Mouse (Mus musculus) left cerebral cortex, postnatal 4 days (tissue): ENCODE measurements around the gene Ngb. TPM values are rescaled to one million over a fixed set of nuclear protein-coding genes. Genes with fewer than 3 reads are reported as not detected.

ENCODE experiments used
- DNase-seq: peaks from one replicate; pipeline ENCODE4 v3.0.0-alpha.2; 2022
- intact Hi-C: fragments of 180-260 bp; cut with DNase I; formaldehyde crosslinking; loops from one replicate; pipeline ENCODE4 v1.15.1; 2025
- total RNA-seq, 2 experiments: library from RNA; stranded (reverse); gene quantifications; 2 replicates each; pipeline ENCODE4 v1.2.3; 2021

Gene Ngb
- total RNA-seq, 2 experiments from 2014 or later = 4.7 to 5.5 TPM

- no peak for DNase-seq
- intact Hi-C loops = no loop called here
Observed at GRCm38 (mm10) chr12:87093671-87094070, 8.7 kb downstream of the Ngb start.

GRCm38 (mm10) chr12:87093249-87093648, 9.1 kb downstream of the Ngb start:
- peak; percentile 19 for DNase-seq
- intact Hi-C loops = no loop called here

- intact Hi-C loops = no loop called here
- no peak for DNase-seq
Observed at GRCm38 (mm10) chr12:87091916-87092315, 10.4 kb downstream of the Ngb start.

GRCm38 (mm10) chr12:87089701-87090100, 12.6 kb downstream of the Ngb start:
- intact Hi-C loops = no loop called here
- DNase-seq = no peak

GRCm38 (mm10) chr12:87089255-87089654, 13.1 kb downstream of the Ngb start:
- intact Hi-C loops = no loop called here
- no peak for DNase-seq

GRCm38 (mm10) chr12:87088331-87088730, 14.0 kb downstream of the Ngb start:
- DNase-seq = no peak
- intact Hi-C loops = no loop called here

GRCm38 (mm10) chr12:87087236-87087635, 15.1 kb downstream of the Ngb start:
- no peak for DNase-seq
- intact Hi-C loops = no loop called here

GRCm38 (mm10) chr12:87082797-87083196, 19.5 kb downstream of the Ngb start:
- intact Hi-C loops = no loop called here
- no peak for DNase-seq

- intact Hi-C loops = no loop called here
- DNase-seq = no peak
Observed at GRCm38 (mm10) chr12:87076610-87077009, 25.7 kb downstream of the Ngb start.

- intact Hi-C loops = no loop called here
- no peak for DNase-seq
Observed at GRCm38 (mm10) chr12:87070520-87070919, 31.8 kb downstream of the Ngb start.

GRCm38 (mm10) chr12:87066429-87066828, 35.9 kb downstream of the Ngb start:
- intact Hi-C loops = no loop called here
- peak; percentile 37 for DNase-seq

GRCm38 (mm10) chr12:87065446-87065845, 36.9 kb downstream of the Ngb start:
- intact Hi-C loops = no loop called here

GRCm38 (mm10) chr12:87057066-87057465, 45.3 kb downstream of the Ngb start:
- intact Hi-C loops = no loop called here

More at GRCm38 (mm10) chr12:87065446-87065845, 36.9 kb downstream of the Ngb start:
- peak; percentile 75 for DNase-seq

GRCm38 (mm10) chr12:87054873-87055272, 47.5 kb downstream of the Ngb start:
- no peak for DNase-seq
- intact Hi-C loops = loop anchor here (5.0 kb wide), 1 partner anchor 288 kb away; no protein-coding TSS in a partner anchor

More at GRCm38 (mm10) chr12:87057066-87057465, 45.3 kb downstream of the Ngb start:
- DNase-seq = no peak

- intact Hi-C loops = loop anchor here (2.0 to 5.0 kb wide), 2 partner anchors 50 to 285 kb away; no protein-coding TSS in a partner anchor
- DNase-seq = peak; percentile 91
Observed at GRCm38 (mm10) chr12:87052661-87053321, 49.5 kb downstream of the Ngb start.

GRCm38 (mm10) chr12:87047536-87047935, 54.8 kb downstream of the Ngb start:
- no peak for DNase-seq
- intact Hi-C loops = no loop called here

Other genes with a start within 250 kb of the Ngb start
- gene Irf2bpl, start 217.7 kb downstream of the Ngb start, total RNA-seq = 100 to 1,000 TPM; 124 to 127 TPM
- 10 to 100 TPM; 56.9 to 60.6 TPM for gene Cipc, start 155.5 kb downstream of the Ngb start, total RNA-seq
- 10 to 100 TPM; 15.8 to 19.0 TPM for gene Zdhhc22, start 112.1 kb downstream of the Ngb start, total RNA-seq
- 10 to 100 TPM; 29.5 to 30.1 TPM for gene Tmem63c, start 81.2 kb downstream of the Ngb start, total RNA-seq
- gene Gstz1, start 44.6 kb upstream of the Ngb start, total RNA-seq = 10 to 100 TPM; 59.4 TPM
- gene Pomt2, start 45.4 kb upstream of the Ngb start, total RNA-seq = 10 to 100 TPM; 22.4 to 23.8 TPM
- 1 to 10 TPM; 2.7 to 2.8 TPM for gene Samd15, start 97.2 kb upstream of the Ngb start, total RNA-seq
- gene Tmed8, start 97.9 kb upstream of the Ngb start, total RNA-seq = 10 to 100 TPM; 21.1 to 22.6 TPM
- gene Noxred1, start 136.2 kb upstream of the Ngb start, total RNA-seq = 1 to 10 TPM; 1.2 to 1.6 TPM
- 10 to 100 TPM; 60.5 to 62.8 TPM for gene Vipas39, start 163.7 kb upstream of the Ngb start, total RNA-seq
- gene Ahsa1, start 163.9 kb upstream of the Ngb start, total RNA-seq = 100 to 1,000 TPM; 151 to 156 TPM
- 1 to 10 TPM in 1 of 2 experiments, under 1 TPM in 1; 0.68 to 1.4 TPM for gene Ism2, start 197.2 kb upstream of the Ngb start, total RNA-seq